Comparison of ENCODE assay signal across 8 mouse cellular contexts in genomic region chr4:116405276-116405954, GRCm38 (mm10). TPM values are rescaled to one million over a fixed set of nuclear protein-coding genes. Genes with fewer than 3 reads are reported as not detected.
A peak's percentile ranks its signal among the peaks of the same experiment; 100 is the strongest.
DNase-seq lines count a peak whose midpoint lies in the region; ATAC-seq lines count a peak whose summit lies in the region.

No protein-coding gene starts in this region.

- ATAC-seq in embryonic facial prominence, embryonic 12.5 days (ENCODE audit: insufficient number of reproducible peaks, insufficient read depth, low FRiP score, low TSS enrichment): no peak
- no peak for ATAC-seq in lung, embryonic 16.5 days (ENCODE audit: low read depth)
- ATAC-seq in intestine, embryonic 16.5 days: no peak
- no peak for ATAC-seq in stomach, embryonic 16.5 days (ENCODE audit: insufficient read depth, low FRiP score)

- H3K4me2 ChIP-seq in embryonic facial prominence, embryonic 12.5 days (replicated peaks): peak overlapping the region; percentile 22; the same call in 1 of the 2 replicates
- H3K4me2 ChIP-seq in lung, embryonic 16.5 days (ENCODE audit: low read depth, low read length): peak overlapping the region; percentile 33
- H3K4me2 ChIP-seq in intestine, embryonic 16.5 days (ENCODE audit: low read depth, low read length): peak overlapping the region; percentile 38; the same call in 1 of the 2 replicates
- peak overlapping the region; percentile 44 for H3K4me2 ChIP-seq in stomach, embryonic 16.5 days (ENCODE audit: low read depth, low read length)

- H3K4me1 ChIP-seq in embryonic facial prominence, embryonic 12.5 days: no peaks in the 10 kb centered on the region
- H3K4me1 ChIP-seq in embryonic facial prominence, embryonic 10.5 days: peaks cover 9% of the 10 kb centered on the region
- H3K4me1 ChIP-seq in lung, embryonic 16.5 days (replicated peaks; ENCODE audit: control insufficient read depth, insufficient read depth, low read length): peaks cover 8% of the 10 kb centered on the region
- peaks cover 5% of the 10 kb centered on the region for H3K4me1 ChIP-seq in intestine, embryonic 16.5 days (ENCODE audit: control insufficient read depth, insufficient read depth, low read length)
- no peaks in the 10 kb centered on the region for H3K4me1 ChIP-seq in stomach, embryonic 16.5 days (ENCODE audit: control insufficient read depth, insufficient read depth, low read length)

- no peak for DNase-seq in embryonic facial prominence, embryonic 10.5 days (ENCODE audit: low spot score)
- no peak for DNase-seq in lung, postnatal 14 days
- DNase-seq in thymus, postnatal 4 days: no peak
- no peak for DNase-seq in layer of hippocampus, adult 18-20 months (ENCODE audit: low spot score in 2 of 2)

- no peaks in the 10 kb centered on the region for H3K27me3 ChIP-seq in embryonic facial prominence, embryonic 12.5 days
- no peaks in the 10 kb centered on the region for H3K27me3 ChIP-seq in embryonic facial prominence, embryonic 10.5 days (replicated peaks; ENCODE audit: low read depth, poor library complexity, severe bottlenecking)
- H3K27me3 ChIP-seq in lung, embryonic 16.5 days (ENCODE audit: control insufficient read depth, insufficient read depth, low read depth, low read length): no peaks in the 10 kb centered on the region
- H3K27me3 ChIP-seq in intestine, embryonic 16.5 days (replicated peaks; ENCODE audit: control insufficient read depth, insufficient read depth, low read length): no peaks in the 10 kb centered on the region
- no peaks in the 10 kb centered on the region for H3K27me3 ChIP-seq in stomach, embryonic 16.5 days (ENCODE audit: control insufficient read depth, insufficient read depth, low read length)

- no peak overlapping the region for H3K27ac ChIP-seq in embryonic facial prominence, embryonic 12.5 days
- no peak overlapping the region for H3K27ac ChIP-seq in embryonic facial prominence, embryonic 10.5 days (replicated peaks)
- H3K27ac ChIP-seq in lung, embryonic 16.5 days (ENCODE audit: low read length): no peak overlapping the region
- H3K27ac ChIP-seq in intestine, embryonic 16.5 days (ENCODE audit: low read length): no peak overlapping the region
- H3K27ac ChIP-seq in stomach, embryonic 16.5 days (ENCODE audit: low read length): no peak overlapping the region

- no peak overlapping the region for H3K9ac ChIP-seq in embryonic facial prominence, embryonic 12.5 days
- H3K9ac ChIP-seq in lung, embryonic 16.5 days (ENCODE audit: low read length): no peak overlapping the region
- no peak overlapping the region for H3K9ac ChIP-seq in intestine, embryonic 16.5 days (ENCODE audit: low read depth, low read length)
- no peak overlapping the region for H3K9ac ChIP-seq in stomach, embryonic 16.5 days (ENCODE audit: low read length)

- no peaks in the 10 kb centered on the region for H3K9me3 ChIP-seq in embryonic facial prominence, embryonic 12.5 days
- no peaks in the 10 kb centered on the region for H3K9me3 ChIP-seq in embryonic facial prominence, embryonic 10.5 days
- H3K9me3 ChIP-seq in lung, embryonic 16.5 days (ENCODE audit: control insufficient read depth, low read length): no peaks in the 10 kb centered on the region
- H3K9me3 ChIP-seq in intestine, embryonic 16.5 days (ENCODE audit: control insufficient read depth, low read length): no peaks in the 10 kb centered on the region
- H3K9me3 ChIP-seq in stomach, embryonic 16.5 days (replicated peaks; ENCODE audit: control insufficient read depth, low read length): no peaks in the 10 kb centered on the region

- 62% methylated on average over 7 of the region's 7 CpGs for WGBS in embryonic facial prominence, embryonic 12.5 days
- WGBS in embryonic facial prominence, embryonic 10.5 days: 62% methylated on average over 7 of the region's 7 CpGs
- 40% methylated on average over 7 of the region's 7 CpGs for WGBS in lung, embryonic 16.5 days
- 44% methylated on average over 7 of the region's 7 CpGs for WGBS in intestine, embryonic 16.5 days
- 54% methylated on average over 7 of the region's 7 CpGs for WGBS in stomach, embryonic 16.5 days

- H3K4me3 ChIP-seq in embryonic facial prominence, embryonic 12.5 days: no peak overlapping the region
- no peak overlapping the region for H3K4me3 ChIP-seq in embryonic facial prominence, embryonic 10.5 days
- no peak overlapping the region for H3K4me3 ChIP-seq in lung, embryonic 16.5 days (ENCODE audit: low read length)
- no peak overlapping the region for H3K4me3 ChIP-seq in intestine, embryonic 16.5 days (ENCODE audit: low read length)
- H3K4me3 ChIP-seq in stomach, embryonic 16.5 days (replicated peaks; ENCODE audit: low read length): 0 out of 2 replicates have a peak overlapping the region, but pooled peaks have one; percentile 18

- H3K36me3 ChIP-seq in embryonic facial prominence, embryonic 12.5 days: no peaks in the 10 kb centered on the region
- no peaks in the 10 kb centered on the region for H3K36me3 ChIP-seq in embryonic facial prominence, embryonic 10.5 days (replicated peaks)
- H3K36me3 ChIP-seq in lung, embryonic 16.5 days (ENCODE audit: control insufficient read depth, insufficient read depth, low read length): no peaks in the 10 kb centered on the region
- no peaks in the 10 kb centered on the region for H3K36me3 ChIP-seq in intestine, embryonic 16.5 days (ENCODE audit: control insufficient read depth, insufficient read depth, low read length)
- no peaks in the 10 kb centered on the region for H3K36me3 ChIP-seq in stomach, embryonic 16.5 days (ENCODE audit: control insufficient read depth, insufficient read depth, low read length)

RNA-seq across cellular contexts. Expression of gene Mast2, which starts 58.6 kb away (rescaled TPM):
- polyA plus RNA-seq in embryonic facial prominence, embryonic 12.5 days (2016; fragmentation: Nextera tagmentation; extraction: Ambion mirVana): 21.7 and 24.9 TPM in 2 replicates
- 16.1 and 17.5 TPM in 2 replicates for polyA plus RNA-seq in embryonic facial prominence, embryonic 10.5 days (2016; fragmentation: Nextera tagmentation; extraction: Ambion mirVana)
- polyA plus RNA-seq in lung, embryonic 16.5 days (2015; fragmentation: Nextera tagmentation; extraction: Ambion mirVana): 11.0 and 11.5 TPM in 2 replicates
- 6.4 and 7.5 TPM in 2 replicates for polyA plus RNA-seq in intestine, embryonic 16.5 days (2015; fragmentation: Nextera tagmentation; extraction: Ambion mirVana)
- 6.6 and 9.5 TPM in 2 replicates for polyA plus RNA-seq in stomach, embryonic 16.5 days (2015; fragmentation: Nextera tagmentation; extraction: Ambion mirVana)
- 10 to 100 TPM; 94.1 to 97.6 TPM for total RNA-seq in layer of hippocampus, adult 18-20 months (2021)
